Mouse (Mus musculus) CH12.LX (cell line): ENCODE data around the gene Agpat3.

ENCODE experiments used
- BHLHE40 ChIP-seq: IDR thresholded peaks from 2 replicates; pipeline ENCODE4 v1.6.1; 2011; ENCODE audit warnings: mild to moderate bottlenecking, low read depth, low read length, improper control_type of control experiment
- CTCF ChIP-seq, 2 experiments: IDR thresholded peaks in 1 of 2; conservative IDR thresholded peaks in 1 of 2; 2 replicates each; pipeline ENCODE4 v1.5.1; 2011 to 2012; ENCODE audit warnings: low read depth in 2 of 2, low read length in 2 of 2, improper control_type of control experiment in 1 of 2, inconsistent platforms in 1 of 2, mild to moderate bottlenecking in 1 of 2, moderate library complexity in 1 of 2
- ETS1 ChIP-seq: conservative IDR thresholded peaks from 2 replicates; pipeline ENCODE4 v1.6.1; 2012; ENCODE audit warnings: low read depth, mild to moderate bottlenecking, inconsistent platforms, low read length, improper control_type of control experiment, moderate library complexity
- JUN ChIP-seq: IDR thresholded peaks from 2 replicates; pipeline ENCODE4 v1.6.1; 2011; ENCODE audit warnings: low read depth, mild to moderate bottlenecking, low read length, improper control_type of control experiment, moderate library complexity; ENCODE audit not compliant: insufficient read depth
- MAFK ChIP-seq: IDR thresholded peaks from 2 replicates; pipeline ENCODE4 v1.6.1; 2011; ENCODE audit warnings: low read length, improper control_type of control experiment; ENCODE audit not compliant: insufficient replicate concordance
- MAX ChIP-seq: IDR thresholded peaks from 2 replicates; pipeline ENCODE4 v1.6.1; 2011; ENCODE audit warnings: low read length, improper control_type of control experiment
- POLR2AphosphoS2 ChIP-seq: IDR thresholded peaks from 2 replicates; pipeline ENCODE4 v1.6.1; 2011; ENCODE audit warnings: low read depth, low read length, improper control_type of control experiment
- SMC3 ChIP-seq: IDR thresholded peaks from 2 replicates; pipeline ENCODE4 v1.6.1; 2011; ENCODE audit warnings: low read depth, low read length, improper control_type of control experiment

GRCm38 (mm10) chr10:78260916-78261650, 91.2 kb downstream of the Agpat3 start:
- TF ChIP-seq BHLHE40 (no peak), MAFK (no peak), CTCF (conservative IDR thresholded peaks at IDR 0.05 in 1 of 2, IDR thresholded peaks at IDR 0.05 in 1 of 2; ENCODE audit: low read depth in 2 of 2, low read length in 2 of 2) (no peak), MAX (no peak), JUN (no peak), SMC3 (no peak), ETS1 (no peak), POLR2AphosphoS2 (no peak)
